Mouse (Mus musculus): ENCODE data around the gene Ofcc1.

DNA sequence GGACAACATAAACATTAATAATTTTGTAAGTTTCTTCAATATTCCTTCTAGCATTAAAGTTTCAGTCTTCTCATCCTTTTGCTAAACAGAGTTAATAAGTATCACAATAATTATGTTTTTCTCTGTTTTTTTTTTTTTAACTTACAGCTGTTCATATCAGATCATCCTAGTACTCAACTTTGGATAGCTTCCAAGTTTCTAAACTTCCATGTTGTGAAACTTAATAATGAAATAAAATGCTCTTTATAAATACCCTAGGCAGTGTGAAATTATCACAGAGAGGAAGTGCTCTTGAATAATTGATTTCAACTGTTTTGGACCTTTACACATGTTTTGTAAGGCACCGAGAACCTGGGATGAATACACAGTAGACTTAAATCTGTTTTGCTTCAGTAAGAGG lies 291.2 kb downstream of the Ofcc1 start:
- TF ChIP-seq CTCF (IDR thresholded peaks at IDR 0.05; ENCODE audit: low read depth, low read length) (no peak), EP300 (IDR thresholded peaks at IDR 0.05; ENCODE audit: insufficient read depth, low read depth, low read length) (no peak)
